Mouse (Mus musculus): ENCODE data around the gene Slamf1. TPM values are rescaled to one million over a fixed set of nuclear protein-coding genes. Genes with fewer than 3 reads are reported as not detected.

The Slamf1 gene
- polyA plus RNA-seq, 1 experiment: 20.5 TPM

DNA sequence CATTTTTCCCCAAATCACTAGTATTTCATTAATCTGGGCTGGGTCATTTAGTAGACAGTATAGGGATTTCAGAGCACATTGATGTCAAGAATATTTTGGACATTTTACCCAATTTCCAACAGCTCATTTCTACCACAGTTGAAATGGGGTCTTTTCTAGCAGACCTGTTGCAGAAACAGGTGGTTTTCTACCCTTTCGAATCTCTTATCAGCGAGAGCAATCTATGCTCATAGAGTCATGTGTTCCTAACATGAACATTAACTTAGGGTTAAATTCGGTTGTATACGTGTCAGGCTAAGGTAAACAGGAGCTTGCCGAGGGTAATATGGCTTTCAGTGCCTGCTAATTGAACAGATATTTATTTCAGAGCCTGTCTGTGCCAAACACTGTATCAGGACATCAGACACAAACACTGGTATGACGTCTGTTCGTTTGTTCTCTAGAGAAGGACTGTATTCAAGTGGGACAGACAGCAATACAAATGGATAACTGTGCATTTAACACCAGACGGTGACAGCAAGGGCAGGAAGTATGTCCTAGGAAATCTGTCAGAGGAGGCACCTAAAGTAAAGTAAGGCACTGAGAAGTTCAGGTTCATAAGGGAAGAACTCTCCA, 5.3 kb downstream of the Slamf1 start:
- WGBS: 26% methylated on average over 8 of the region's 8 CpGs
- TF ChIP-seq CTCF (IDR thresholded peaks at IDR 0.05; ENCODE audit: borderline replicate concordance, control insufficient read depth, extremely low read depth, insufficient read depth, low read length, poor library complexity): no peak
- TF ChIP-seq POLR2A (IDR thresholded peaks at IDR 0.05; ENCODE audit: control insufficient read depth, extremely low read depth, insufficient read depth, low read length, poor library complexity): no peak
- no peak overlapping the region for H3K4me3 ChIP-seq (ENCODE audit: control insufficient read depth, insufficient read depth, low read length)
- H3K27ac ChIP-seq (ENCODE audit: control insufficient read depth, insufficient read depth, low read length): peak overlapping the region; percentile 73
- H3K27me3 ChIP-seq (ENCODE audit: control insufficient read depth, insufficient read depth, low read length): no peaks in the 10 kb centered on the region
- peaks cover 50% of the 10 kb centered on the region for H3K4me1 ChIP-seq (replicated peaks; ENCODE audit: control insufficient read depth, insufficient read depth, low read length)
- peaks cover 20% of the 10 kb centered on the region for H3K36me3 ChIP-seq (ENCODE audit: control insufficient read depth, insufficient read depth, low read length)
- no peak for DNase-seq

DNA sequence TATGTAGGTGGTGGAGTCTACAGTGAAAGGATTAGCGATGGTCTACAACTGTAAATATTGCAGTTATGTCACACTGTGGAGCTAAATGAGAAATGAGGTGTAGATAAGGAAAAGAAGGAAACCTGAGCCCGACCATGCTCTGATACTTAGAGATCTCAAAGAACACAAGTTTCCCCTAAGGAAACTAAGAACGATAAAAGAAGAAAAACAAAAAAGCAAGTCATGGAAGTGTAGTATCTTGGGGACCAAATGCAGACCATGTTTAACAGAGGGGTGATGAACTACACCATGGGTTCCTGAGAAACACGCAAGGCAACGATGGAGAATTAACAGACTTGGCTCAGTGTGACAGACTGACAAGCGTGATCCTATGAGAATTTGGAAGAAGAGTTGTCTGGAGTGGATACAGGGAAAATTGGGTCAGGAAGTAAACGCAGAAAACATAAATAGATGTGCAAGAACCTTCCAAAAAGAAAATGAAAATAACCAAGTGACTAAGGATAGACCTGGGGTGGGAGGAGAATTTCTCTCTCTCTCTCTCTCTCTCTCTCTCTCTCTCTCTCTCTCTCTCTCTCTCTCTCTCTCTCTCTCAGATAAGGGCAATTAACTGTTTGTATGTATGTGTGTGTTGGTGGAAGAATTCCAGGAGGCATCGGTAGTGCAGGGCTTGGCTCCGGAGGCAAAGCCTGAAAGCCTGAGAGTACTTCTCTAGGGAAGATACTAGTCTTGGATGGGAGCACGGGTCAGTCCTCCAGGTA, 6.5 kb downstream of the Slamf1 start:
- WGBS: 84% methylated on average over 10 of the region's 10 CpGs
- H3K4me3 ChIP-seq (ENCODE audit: control insufficient read depth, insufficient read depth, low read length): no peak overlapping the region
- no peak for DNase-seq
- peak overlapping the region; percentile 16 for H3K27ac ChIP-seq (ENCODE audit: control insufficient read depth, insufficient read depth, low read length)
- H3K4me1 ChIP-seq (replicated peaks; ENCODE audit: control insufficient read depth, insufficient read depth, low read length): peaks cover 55% of the 10 kb centered on the region
- H3K27me3 ChIP-seq (ENCODE audit: control insufficient read depth, insufficient read depth, low read length): no peaks in the 10 kb centered on the region
- peaks cover 30% of the 10 kb centered on the region for H3K36me3 ChIP-seq (ENCODE audit: control insufficient read depth, insufficient read depth, low read length)
- no peak for TF ChIP-seq POLR2A (IDR thresholded peaks at IDR 0.05; ENCODE audit: control insufficient read depth, extremely low read depth, insufficient read depth, low read length, poor library complexity)
- no peak for TF ChIP-seq CTCF (IDR thresholded peaks at IDR 0.05; ENCODE audit: borderline replicate concordance, control insufficient read depth, extremely low read depth, insufficient read depth, low read length, poor library complexity)

DNA sequence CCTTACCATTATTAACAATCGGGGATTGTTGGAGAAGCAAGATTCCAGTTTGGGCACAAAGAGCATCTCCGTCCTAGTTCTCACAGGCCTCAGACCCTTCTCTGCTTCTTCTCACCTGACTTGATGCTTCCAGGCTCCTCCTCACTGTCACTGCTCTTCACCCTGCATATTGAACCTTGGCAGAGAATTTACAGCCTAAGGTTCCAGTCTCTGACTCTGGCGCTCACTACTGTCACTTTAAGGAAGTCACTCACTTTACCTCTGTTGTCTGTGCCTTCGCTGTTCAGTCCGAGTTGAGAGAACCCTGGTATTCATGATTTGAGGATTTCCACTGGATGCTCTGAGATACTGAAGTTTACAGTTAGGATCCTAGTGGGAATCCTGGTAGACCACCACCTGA, 7.3 kb downstream of the Slamf1 start:
- DNase-seq: no peak
- Histone ChIP-seq H3K27ac (ENCODE audit: control insufficient read depth, insufficient read depth, low read length) (no peak overlapping the region), H3K27me3 (ENCODE audit: control insufficient read depth, insufficient read depth, low read length) (no peaks in the 10 kb centered on the region), H3K4me3 (ENCODE audit: control insufficient read depth, insufficient read depth, low read length) (no peak overlapping the region), H3K4me1 (replicated peaks; ENCODE audit: control insufficient read depth, insufficient read depth, low read length) (peaks cover 58% of the 10 kb centered on the region), H3K36me3 (ENCODE audit: control insufficient read depth, insufficient read depth, low read length) (peaks cover 37% of the 10 kb centered on the region)
- 89% methylated on average over 5 of the region's 5 CpGs for WGBS
- TF ChIP-seq CTCF (IDR thresholded peaks at IDR 0.05; ENCODE audit: borderline replicate concordance, control insufficient read depth, extremely low read depth, insufficient read depth, low read length, poor library complexity) (no peak), POLR2A (IDR thresholded peaks at IDR 0.05; ENCODE audit: control insufficient read depth, extremely low read depth, insufficient read depth, low read length, poor library complexity) (no peak)

DNA sequence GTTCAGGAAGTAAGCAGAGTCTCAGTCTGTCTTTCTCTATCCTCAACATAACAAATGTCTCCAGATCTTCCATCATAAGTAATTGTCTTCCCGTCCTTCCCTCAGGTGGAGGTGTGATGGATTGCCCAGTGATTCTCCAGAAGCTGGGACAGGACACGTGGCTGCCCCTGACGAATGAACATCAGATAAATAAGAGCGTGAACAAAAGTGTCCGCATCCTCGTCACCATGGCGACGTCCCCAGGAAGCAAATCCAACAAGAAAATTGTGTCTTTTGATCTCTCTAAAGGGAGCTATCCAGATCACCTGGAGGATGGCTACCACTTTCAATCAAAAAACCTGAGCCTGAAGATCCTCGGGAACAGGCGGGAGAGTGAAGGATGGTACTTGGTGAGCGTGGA, 7.8 kb downstream of the Slamf1 start:
- no peak overlapping the region for H3K4me3 ChIP-seq (ENCODE audit: control insufficient read depth, insufficient read depth, low read length)
- no peaks in the 10 kb centered on the region for H3K27me3 ChIP-seq (ENCODE audit: control insufficient read depth, insufficient read depth, low read length)
- DNase-seq: no peak
- H3K4me1 ChIP-seq (replicated peaks; ENCODE audit: control insufficient read depth, insufficient read depth, low read length): peaks cover 58% of the 10 kb centered on the region
- no peak for TF ChIP-seq POLR2A (IDR thresholded peaks at IDR 0.05; ENCODE audit: control insufficient read depth, extremely low read depth, insufficient read depth, low read length, poor library complexity)
- TF ChIP-seq CTCF (IDR thresholded peaks at IDR 0.05; ENCODE audit: borderline replicate concordance, control insufficient read depth, extremely low read depth, insufficient read depth, low read length, poor library complexity): no peak
- H3K36me3 ChIP-seq (ENCODE audit: control insufficient read depth, insufficient read depth, low read length): peaks cover 37% of the 10 kb centered on the region
- H3K27ac ChIP-seq (ENCODE audit: control insufficient read depth, insufficient read depth, low read length): peak overlapping the region; percentile 8; the same call in 1 of the 2 replicates
- WGBS: 96% methylated on average over 11 of the region's 11 CpGs

DNA sequence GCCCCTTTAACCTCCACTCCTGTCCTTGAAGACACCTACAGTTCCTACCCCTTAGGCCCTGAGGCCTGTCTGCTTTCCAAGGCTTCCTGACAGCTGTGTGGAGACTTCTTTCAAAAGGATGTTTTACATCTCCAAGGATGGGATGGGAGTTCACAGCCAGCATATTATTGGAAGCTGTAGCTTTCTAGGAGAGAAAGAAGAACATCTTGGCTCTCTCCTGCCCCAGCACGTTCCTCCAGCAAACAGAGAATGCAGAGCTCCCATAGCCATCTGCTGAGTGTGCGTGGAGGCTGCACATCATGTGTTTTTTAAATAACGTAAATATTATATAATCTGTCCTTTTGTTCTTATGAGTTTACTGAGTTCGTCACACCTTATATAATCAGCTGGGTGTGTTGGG, 8.9 kb downstream of the Slamf1 start:
- Histone ChIP-seq H3K4me1 (replicated peaks; ENCODE audit: control insufficient read depth, insufficient read depth, low read length) (peaks cover 55% of the 10 kb centered on the region), H3K36me3 (ENCODE audit: control insufficient read depth, insufficient read depth, low read length) (peaks cover 43% of the 10 kb centered on the region), H3K27me3 (ENCODE audit: control insufficient read depth, insufficient read depth, low read length) (no peaks in the 10 kb centered on the region), H3K27ac (ENCODE audit: control insufficient read depth, insufficient read depth, low read length) (peak overlapping the region; percentile 25; the same call in 1 of the 2 replicates), H3K4me3 (ENCODE audit: control insufficient read depth, insufficient read depth, low read length) (no peak overlapping the region)
- no peak for TF ChIP-seq CTCF (IDR thresholded peaks at IDR 0.05; ENCODE audit: borderline replicate concordance, control insufficient read depth, extremely low read depth, insufficient read depth, low read length, poor library complexity)
- TF ChIP-seq POLR2A (IDR thresholded peaks at IDR 0.05; ENCODE audit: control insufficient read depth, extremely low read depth, insufficient read depth, low read length, poor library complexity): no peak
- 98% methylated on average over 4 of the region's 4 CpGs for WGBS
- DNase-seq: no peak

DNA sequence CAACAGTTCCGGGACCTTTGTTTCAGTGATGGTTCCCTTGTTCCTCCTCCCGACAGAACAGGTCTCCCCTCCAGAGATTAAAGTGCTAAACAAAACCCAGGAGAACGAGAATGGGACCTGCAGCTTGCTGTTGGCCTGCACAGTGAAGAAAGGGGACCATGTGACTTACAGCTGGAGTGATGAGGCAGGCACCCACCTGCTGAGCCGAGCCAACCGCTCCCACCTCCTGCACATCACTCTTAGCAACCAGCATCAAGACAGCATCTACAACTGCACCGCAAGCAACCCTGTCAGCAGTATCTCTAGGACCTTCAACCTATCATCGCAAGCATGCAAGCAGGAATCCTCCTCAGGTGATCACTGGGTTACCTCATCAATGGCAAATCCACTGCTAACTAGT, 10.1 kb downstream of the Slamf1 start:
- Histone ChIP-seq H3K27ac (ENCODE audit: control insufficient read depth, insufficient read depth, low read length) (peak overlapping the region; percentile 71), H3K27me3 (ENCODE audit: control insufficient read depth, insufficient read depth, low read length) (no peaks in the 10 kb centered on the region), H3K4me3 (ENCODE audit: control insufficient read depth, insufficient read depth, low read length) (no peak overlapping the region), H3K36me3 (ENCODE audit: control insufficient read depth, insufficient read depth, low read length) (peaks cover 54% of the 10 kb centered on the region), H3K4me1 (replicated peaks; ENCODE audit: control insufficient read depth, insufficient read depth, low read length) (peaks cover 50% of the 10 kb centered on the region)
- peak; percentile 65 for DNase-seq
- TF ChIP-seq POLR2A (IDR thresholded peaks at IDR 0.05; ENCODE audit: control insufficient read depth, extremely low read depth, insufficient read depth, low read length, poor library complexity): no peak
- TF ChIP-seq CTCF (IDR thresholded peaks at IDR 0.05; ENCODE audit: borderline replicate concordance, control insufficient read depth, extremely low read depth, insufficient read depth, low read length, poor library complexity): no peak
- 48% methylated on average over 7 of the region's 7 CpGs for WGBS
